Mouse (Mus musculus) testis, adult 2 months (tissue): ENCODE data around the gene Hoxa11.

Experiments used
- CTCF ChIP-seq: fragments of 200-500 bp; IDR thresholded peaks from 2 replicates; pipeline ENCODE4 v1.5.1; 2012; ENCODE audit warnings: low read depth, mild to moderate bottlenecking, inconsistent platforms, low read length, moderate library complexity; ENCODE audit not compliant: control insufficient read depth, insufficient read depth, insufficient replicate concordance
- POLR2A ChIP-seq: fragments of 200-500 bp; IDR thresholded peaks from 2 replicates; pipeline ENCODE4 v1.6.1; 2012; ENCODE audit warnings: low read depth, mild to moderate bottlenecking, inconsistent platforms, low read length, moderate library complexity; ENCODE audit not compliant: control insufficient read depth

GRCm38 (mm10) chr6:52262463-52263320 lies 17.1 kb upstream of the Hoxa11 start:
- TF ChIP-seq CTCF (no peak), POLR2A (no peak)
